Mouse (Mus musculus): ENCODE measurements at regions not wholly inside any gene's neighbourhood (a gene's known extent, or its start where the extent isn't known, plus 50 kb on each side); places are given as distances from the start of the nearest gene placed in this dataset.

- DNase-seq (ENCODE audit: low spot score) (no peak), ATAC-seq (ENCODE audit: extremely low read depth, insufficient number of reproducible peaks, low FRiP score, poor library complexity, severe bottlenecking) (no peak)
- no peaks in the 10 kb centered on the region for H3K4me1 ChIP-seq (ENCODE audit: insufficient read depth, low read depth, low read length)
- H3K4me3 ChIP-seq (ENCODE audit: low read depth, low read length): no peak overlapping the region
- H3K36me3 ChIP-seq (replicated peaks): no peaks in the 10 kb centered on the region
- H3K27me3 ChIP-seq (ENCODE audit: insufficient read depth, low read length): no peaks in the 10 kb centered on the region
- H3K9me3 ChIP-seq (replicated peaks): peaks cover 17% of the 10 kb centered on the region
- TF ChIP-seq POLR2AphosphoS5 (IDR thresholded peaks at IDR 0.05; ENCODE audit: insufficient replicate concordance, low read depth, low read length): no peak
These were observed 87.0 kb downstream of the Cog6 start for GRCm38 (mm10) chr3:52929827-52930605.

DNA sequence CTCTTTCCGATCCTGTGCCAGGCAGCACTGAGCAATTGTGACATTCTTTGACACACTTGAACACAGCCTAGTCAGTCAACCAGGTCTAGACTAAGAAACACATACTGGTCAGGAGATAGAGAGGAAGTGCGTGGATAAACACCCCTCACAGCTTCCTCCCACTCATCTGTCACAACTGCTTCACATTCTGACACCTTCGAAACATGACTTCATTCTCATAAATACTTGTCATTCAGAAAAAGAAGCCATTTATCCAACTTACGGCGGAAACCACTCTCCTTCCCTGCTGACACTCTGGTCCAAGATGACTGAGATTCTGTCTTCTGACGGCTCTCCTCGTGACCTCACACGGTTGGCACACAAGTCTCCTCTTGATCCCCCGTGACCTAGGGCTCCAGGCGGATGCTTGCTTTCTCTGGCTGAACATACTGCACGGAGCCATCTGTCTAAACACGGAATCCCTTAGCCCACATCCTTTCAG, 89.6 kb downstream of the Cog6 start:
- H3K4me1 ChIP-seq (ENCODE audit: insufficient read depth, low read depth, low read length): no peaks in the 10 kb centered on the region
- no peaks in the 10 kb centered on the region for H3K27me3 ChIP-seq (ENCODE audit: insufficient read depth, low read length)
- no peak for ATAC-seq (ENCODE audit: extremely low read depth, insufficient number of reproducible peaks, low FRiP score, poor library complexity, severe bottlenecking)
- H3K36me3 ChIP-seq (replicated peaks): no peaks in the 10 kb centered on the region
- H3K9me3 ChIP-seq (replicated peaks): peaks cover 16% of the 10 kb centered on the region
- no peak overlapping the region for H3K4me3 ChIP-seq (ENCODE audit: low read depth, low read length)
- TF ChIP-seq GATA1 (IDR thresholded peaks at IDR 0.05; ENCODE audit: borderline replicate concordance, low read length) (no peak), POLR2AphosphoS5 (IDR thresholded peaks at IDR 0.05; ENCODE audit: insufficient replicate concordance, low read depth, low read length) (no peak), CTCF (IDR thresholded peaks at IDR 0.05; ENCODE audit: low read depth, low read length) (no peak), TAL1 (conservative IDR thresholded peaks at IDR 0.05; ENCODE audit: low read depth, low read length) (no peak), GATA2 (IDR thresholded peaks at IDR 0.05; ENCODE audit: borderline replicate concordance, low read depth, low read length) (no peak)
- DNase-seq (ENCODE audit: low spot score): no peak

GRCm38 (mm10) chr3:52926549-52926948, 90.5 kb downstream of the Cog6 start:
- H3K27me3 ChIP-seq (ENCODE audit: insufficient read depth, low read length): no peaks in the 10 kb centered on the region
- no peaks in the 10 kb centered on the region for H3K4me1 ChIP-seq (ENCODE audit: insufficient read depth, low read depth, low read length)
- H3K4me3 ChIP-seq (ENCODE audit: low read depth, low read length): no peak overlapping the region
- no peaks in the 10 kb centered on the region for H3K36me3 ChIP-seq (replicated peaks)
- TF ChIP-seq CTCF (IDR thresholded peaks at IDR 0.05; ENCODE audit: low read depth, low read length): no peak
- TF ChIP-seq GATA1 (IDR thresholded peaks at IDR 0.05; ENCODE audit: borderline replicate concordance, low read length): no peak
- TF ChIP-seq GATA2 (IDR thresholded peaks at IDR 0.05; ENCODE audit: borderline replicate concordance, low read depth, low read length): no peak
- TF ChIP-seq TAL1 (conservative IDR thresholded peaks at IDR 0.05; ENCODE audit: low read depth, low read length): no peak
- no peak for TF ChIP-seq POLR2AphosphoS5 (IDR thresholded peaks at IDR 0.05; ENCODE audit: insufficient replicate concordance, low read depth, low read length)
- ATAC-seq (ENCODE audit: extremely low read depth, insufficient number of reproducible peaks, low FRiP score, poor library complexity, severe bottlenecking) (no peak), DNase-seq (ENCODE audit: low spot score) (no peak)
- peaks cover 11% of the 10 kb centered on the region for H3K9me3 ChIP-seq (replicated peaks)

- Histone ChIP-seq H3K27me3 (ENCODE audit: insufficient read depth, low read length) (no peaks in the 10 kb centered on the region), H3K4me3 (ENCODE audit: low read depth, low read length) (no peak overlapping the region), H3K4me1 (ENCODE audit: insufficient read depth, low read depth, low read length) (no peaks in the 10 kb centered on the region), H3K36me3 (replicated peaks) (no peaks in the 10 kb centered on the region), H3K9me3 (replicated peaks) (peaks cover 11% of the 10 kb centered on the region)
- ATAC-seq (ENCODE audit: extremely low read depth, insufficient number of reproducible peaks, low FRiP score, poor library complexity, severe bottlenecking) (no peak), DNase-seq (ENCODE audit: low spot score) (no peak)
- no peak for TF ChIP-seq GATA2 (IDR thresholded peaks at IDR 0.05; ENCODE audit: borderline replicate concordance, low read depth, low read length)
These were observed 91.8 kb downstream of the Cog6 start for GRCm38 (mm10) chr3:52925223-52925622.

DNA sequence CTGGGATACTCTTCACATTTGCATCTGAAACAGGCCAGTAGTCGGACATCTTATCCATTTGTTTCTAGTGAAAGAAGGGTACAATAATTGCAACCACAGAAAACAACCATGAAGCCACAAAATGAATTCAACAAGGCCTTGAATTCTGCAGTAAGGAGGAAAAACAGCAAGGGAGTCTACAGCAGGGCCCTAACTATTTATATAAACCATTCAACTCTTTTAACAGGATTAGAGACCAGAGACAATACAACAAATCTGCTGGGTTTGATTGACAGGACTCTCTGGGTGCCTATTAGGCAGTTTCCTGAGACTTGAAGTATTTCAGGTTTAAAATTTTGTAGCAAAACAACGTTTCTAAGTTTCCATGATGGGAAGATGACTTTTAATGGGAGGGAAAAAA, 92.4 kb downstream of the Cog6 start:
- Histone ChIP-seq H3K27me3 (ENCODE audit: insufficient read depth, low read length) (no peaks in the 10 kb centered on the region), H3K4me1 (ENCODE audit: insufficient read depth, low read depth, low read length) (no peaks in the 10 kb centered on the region), H3K36me3 (replicated peaks) (no peaks in the 10 kb centered on the region), H3K4me3 (ENCODE audit: low read depth, low read length) (no peak overlapping the region), H3K9me3 (replicated peaks) (peaks cover 8% of the 10 kb centered on the region)
- DNase-seq (ENCODE audit: low spot score) (no peak), ATAC-seq (ENCODE audit: extremely low read depth, insufficient number of reproducible peaks, low FRiP score, poor library complexity, severe bottlenecking) (no peak)
- no peak for TF ChIP-seq TAL1 (conservative IDR thresholded peaks at IDR 0.05; ENCODE audit: low read depth, low read length)
- no peak for TF ChIP-seq GATA1 (IDR thresholded peaks at IDR 0.05; ENCODE audit: borderline replicate concordance, low read length)
- no peak for TF ChIP-seq GATA2 (IDR thresholded peaks at IDR 0.05; ENCODE audit: borderline replicate concordance, low read depth, low read length)
- no peak for TF ChIP-seq POLR2AphosphoS5 (IDR thresholded peaks at IDR 0.05; ENCODE audit: insufficient replicate concordance, low read depth, low read length)
- no peak for TF ChIP-seq CTCF (IDR thresholded peaks at IDR 0.05; ENCODE audit: low read depth, low read length)

DNA sequence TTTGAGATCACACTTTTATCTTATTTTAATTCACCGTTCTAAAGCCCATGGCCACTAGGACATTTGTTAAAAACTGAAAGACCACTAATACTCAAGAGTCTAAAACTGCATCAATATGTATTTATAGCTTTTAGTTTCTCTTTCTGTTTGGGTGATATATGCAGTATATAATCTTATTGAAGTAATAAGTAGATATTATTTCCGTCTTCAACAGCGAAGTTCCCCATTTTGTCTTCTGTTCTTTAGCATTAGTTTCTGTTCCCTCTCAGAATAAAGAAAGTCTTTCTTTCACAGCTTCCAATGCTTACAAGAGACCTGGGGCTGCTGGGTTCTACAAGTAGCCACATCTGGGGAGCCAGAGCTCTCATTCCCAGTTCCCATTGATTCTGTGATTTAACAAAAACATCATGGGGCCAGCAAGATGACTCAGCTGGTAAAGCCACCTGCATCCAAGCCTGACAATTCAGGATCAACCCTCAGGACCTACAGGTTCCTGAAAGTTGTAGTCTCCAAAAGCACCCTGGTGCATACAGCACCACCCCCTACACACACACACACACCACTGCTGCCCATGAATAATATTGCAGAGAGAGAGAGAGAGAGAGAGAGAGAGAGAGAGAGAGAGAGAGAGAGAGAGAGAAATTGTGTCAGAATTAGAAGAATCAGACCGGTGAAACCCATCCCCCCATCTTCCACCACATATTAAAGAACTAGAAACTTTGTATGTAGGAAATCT, 93.0 kb downstream of the Cog6 start:
- H3K36me3 ChIP-seq (replicated peaks): no peaks in the 10 kb centered on the region
- peaks cover 8% of the 10 kb centered on the region for H3K9me3 ChIP-seq (replicated peaks)
- H3K4me1 ChIP-seq (ENCODE audit: insufficient read depth, low read depth, low read length): no peaks in the 10 kb centered on the region
- DNase-seq (ENCODE audit: low spot score) (no peak), ATAC-seq (ENCODE audit: extremely low read depth, insufficient number of reproducible peaks, low FRiP score, poor library complexity, severe bottlenecking) (no peak)
- TF ChIP-seq POLR2AphosphoS5 (IDR thresholded peaks at IDR 0.05; ENCODE audit: insufficient replicate concordance, low read depth, low read length): no peak
- TF ChIP-seq GATA2 (IDR thresholded peaks at IDR 0.05; ENCODE audit: borderline replicate concordance, low read depth, low read length): no peak
- TF ChIP-seq GATA1 (IDR thresholded peaks at IDR 0.05; ENCODE audit: borderline replicate concordance, low read length): no peak
- no peak for TF ChIP-seq TAL1 (conservative IDR thresholded peaks at IDR 0.05; ENCODE audit: low read depth, low read length)
- no peak overlapping the region for H3K4me3 ChIP-seq (ENCODE audit: low read depth, low read length)
- no peaks in the 10 kb centered on the region for H3K27me3 ChIP-seq (ENCODE audit: insufficient read depth, low read length)
